8 mouse cellular contexts compared by ENCODE assay signal in the genomic region with DNA sequence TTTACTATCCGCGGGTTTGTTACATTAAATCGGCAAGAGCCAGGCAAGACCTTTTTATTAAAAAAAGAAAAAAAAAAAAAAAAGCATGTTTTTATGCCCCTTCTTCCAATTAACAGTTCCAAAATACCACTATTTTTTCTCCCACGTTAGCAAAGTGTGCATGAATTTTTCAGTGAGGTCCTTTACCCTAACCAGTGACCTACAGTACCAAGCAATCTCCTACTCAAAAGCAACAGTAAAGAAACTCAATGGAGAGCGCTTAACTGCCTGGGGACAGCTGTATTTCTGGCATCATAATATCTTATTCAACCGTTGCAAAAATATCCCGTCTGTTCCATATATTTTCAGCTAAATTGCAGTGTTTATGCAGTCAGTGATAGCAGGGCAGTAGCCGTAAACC. TPM values are rescaled to one million over a fixed set of nuclear protein-coding genes. Genes with fewer than 3 reads are reported as not detected.
A peak's percentile ranks its signal among the peaks of the same experiment; 100 is the strongest.
DNase-seq lines count a peak whose midpoint lies in the region; ATAC-seq and TF ChIP-seq lines count a peak whose summit lies in the region.

No protein-coding gene starts in this region.

- no peaks in the 10 kb centered on the region; the same call in 1 of the 2 replicates for H3K36me3 ChIP-seq in lung, embryonic 16.5 days (ENCODE audit: control insufficient read depth, insufficient read depth, low read length)
- peaks cover 10% of the 10 kb centered on the region; the same call in 1 of the 2 replicates for H3K36me3 ChIP-seq in embryonic facial prominence, embryonic 12.5 days
- no peaks in the 10 kb centered on the region for H3K36me3 ChIP-seq in intestine, postnatal 0 days (ENCODE audit: control insufficient read depth, insufficient read depth)
- no peaks in the 10 kb centered on the region for H3K36me3 ChIP-seq in neural tube, embryonic 15.5 days

- DNase-seq in lung, postnatal 4 days = no peak
- no peak for DNase-seq in gastrocnemius, adult 18-20 months (ENCODE audit: low spot score)
- DNase-seq in layer of hippocampus, adult 8-10 months (ENCODE audit: low spot score in 2 of 2) = no peak
- no peak for DNase-seq in layer of hippocampus, adult 18-20 months (ENCODE audit: low spot score in 2 of 2)

- peak overlapping the region; percentile 88 for H3K9ac ChIP-seq in lung, embryonic 16.5 days (ENCODE audit: low read length)
- H3K9ac ChIP-seq in embryonic facial prominence, embryonic 12.5 days = peak overlapping the region; percentile 90
- H3K9ac ChIP-seq in intestine, postnatal 0 days (ENCODE audit: low read depth, low read length) = peak overlapping the region; percentile 92
- peak overlapping the region; percentile 83 for H3K9ac ChIP-seq in neural tube, embryonic 15.5 days (replicated peaks)

- peak overlapping the region; percentile 63 for H3K4me2 ChIP-seq in lung, embryonic 16.5 days (ENCODE audit: low read depth, low read length)
- H3K4me2 ChIP-seq in embryonic facial prominence, embryonic 12.5 days (replicated peaks) = peak overlapping the region; percentile 89
- H3K4me2 ChIP-seq in intestine, postnatal 0 days (replicated peaks; ENCODE audit: low read depth) = peak overlapping the region; percentile 88
- peak overlapping the region; percentile 93 for H3K4me2 ChIP-seq in neural tube, embryonic 15.5 days

- ATAC-seq in lung, embryonic 16.5 days (ENCODE audit: low read depth) = no peak
- no peak for ATAC-seq in embryonic facial prominence, embryonic 12.5 days (ENCODE audit: insufficient number of reproducible peaks, insufficient read depth, low FRiP score, low TSS enrichment)
- ATAC-seq in intestine, postnatal 0 days = no peak
- ATAC-seq in neural tube, embryonic 15.5 days (ENCODE audit: low FRiP score) = no peak

- H3K4me1 ChIP-seq in lung, embryonic 16.5 days (replicated peaks; ENCODE audit: control insufficient read depth, insufficient read depth, low read length) = peaks cover 24% of the 10 kb centered on the region
- peaks cover 27% of the 10 kb centered on the region for H3K4me1 ChIP-seq in embryonic facial prominence, embryonic 12.5 days
- H3K4me1 ChIP-seq in intestine, postnatal 0 days (replicated peaks; ENCODE audit: control insufficient read depth, insufficient read depth, low read length) = peaks cover 11% of the 10 kb centered on the region; the same call in 1 of the 2 replicates
- H3K4me1 ChIP-seq in neural tube, embryonic 15.5 days = peaks cover 31% of the 10 kb centered on the region

- no peak for TF ChIP-seq CTCF in intestine, postnatal 0 days (IDR thresholded peaks at IDR 0.05; ENCODE audit: low read depth)

- 12% methylated on average over 8 of the region's 8 CpGs for WGBS in lung, embryonic 16.5 days
- WGBS in embryonic facial prominence, embryonic 12.5 days = 16% methylated on average over 8 of the region's 8 CpGs
- WGBS in intestine, postnatal 0 days = 12% methylated on average over 8 of the region's 8 CpGs
- 12% methylated on average over 8 of the region's 8 CpGs for WGBS in neural tube, embryonic 15.5 days

- no peaks in the 10 kb centered on the region for H3K9me3 ChIP-seq in lung, embryonic 16.5 days (ENCODE audit: control insufficient read depth, low read length)
- H3K9me3 ChIP-seq in embryonic facial prominence, embryonic 12.5 days = no peaks in the 10 kb centered on the region
- no peaks in the 10 kb centered on the region for H3K9me3 ChIP-seq in intestine, postnatal 0 days (ENCODE audit: control insufficient read depth)
- no peaks in the 10 kb centered on the region for H3K9me3 ChIP-seq in neural tube, embryonic 15.5 days (replicated peaks)

- no peak overlapping the region; the same call in 1 of the 2 replicates for H3K27ac ChIP-seq in lung, embryonic 16.5 days (ENCODE audit: low read length)
- peak overlapping the region; percentile 88; the same call in 1 of the 2 replicates for H3K27ac ChIP-seq in embryonic facial prominence, embryonic 12.5 days
- H3K27ac ChIP-seq in intestine, postnatal 0 days (ENCODE audit: low read depth, low read length) = peak overlapping the region; percentile 91
- peak overlapping the region; percentile 86 for H3K27ac ChIP-seq in neural tube, embryonic 15.5 days (replicated peaks)

- no peaks in the 10 kb centered on the region for H3K27me3 ChIP-seq in lung, embryonic 16.5 days (ENCODE audit: control insufficient read depth, insufficient read depth, low read depth, low read length)
- no peaks in the 10 kb centered on the region for H3K27me3 ChIP-seq in embryonic facial prominence, embryonic 12.5 days
- H3K27me3 ChIP-seq in intestine, postnatal 0 days (replicated peaks; ENCODE audit: control insufficient read depth, insufficient read depth, low read length) = no peaks in the 10 kb centered on the region
- H3K27me3 ChIP-seq in neural tube, embryonic 15.5 days (replicated peaks) = no peaks in the 10 kb centered on the region

- H3K4me3 ChIP-seq in lung, embryonic 16.5 days (ENCODE audit: low read length) = peak overlapping the region; percentile 75
- peak overlapping the region; percentile 84 for H3K4me3 ChIP-seq in embryonic facial prominence, embryonic 12.5 days
- peak overlapping the region; percentile 83 for H3K4me3 ChIP-seq in intestine, postnatal 0 days (ENCODE audit: low read depth, low read length)
- peak overlapping the region; percentile 89 for H3K4me3 ChIP-seq in neural tube, embryonic 15.5 days (replicated peaks)

RNA-seq across cellular contexts. Expression of gene Map2k5, which starts 0.5 kb away (rescaled TPM):
- 27.3 and 28.3 TPM in 2 replicates for polyA plus RNA-seq in lung, embryonic 16.5 days (2015; fragmentation: Nextera tagmentation; extraction: Ambion mirVana)
- polyA plus RNA-seq in embryonic facial prominence, embryonic 12.5 days (2016; fragmentation: Nextera tagmentation; extraction: Ambion mirVana) = 43.7 and 43.9 TPM in 2 replicates
- polyA plus RNA-seq in intestine, postnatal 0 days (2015; fragmentation: Nextera tagmentation; extraction: Ambion mirVana) = 13.8 and 15.7 TPM in 2 replicates
- 33.3 and 34.3 TPM in 2 replicates for polyA plus RNA-seq in neural tube, embryonic 15.5 days (2015; fragmentation: Nextera tagmentation; extraction: Ambion mirVana)
- total RNA-seq in gastrocnemius, adult 18-20 months (2021) = 10 to 100 TPM; 14.1 to 15.5 TPM
- total RNA-seq in layer of hippocampus, adult 8-10 months (2022) = 10 to 100 TPM; 32.2 to 34.9 (median 34.5) TPM
- 10 to 100 TPM; 29.9 to 32.7 TPM for total RNA-seq in layer of hippocampus, adult 18-20 months (2021)

RNA-seq across cellular contexts. Expression of gene 2300009A05Rik, which starts 20.9 kb away (rescaled TPM):
- 34.1 and 38.5 TPM in 2 replicates for polyA plus RNA-seq in lung, embryonic 16.5 days (2015; fragmentation: Nextera tagmentation; extraction: Ambion mirVana)
- 36.8 and 38.8 TPM in 2 replicates for polyA plus RNA-seq in embryonic facial prominence, embryonic 12.5 days (2016; fragmentation: Nextera tagmentation; extraction: Ambion mirVana)
- polyA plus RNA-seq in intestine, postnatal 0 days (2015; fragmentation: Nextera tagmentation; extraction: Ambion mirVana) = 81.9 and 85.3 TPM in 2 replicates
- 75.0 and 84.6 TPM in 2 replicates for polyA plus RNA-seq in neural tube, embryonic 15.5 days (2015; fragmentation: Nextera tagmentation; extraction: Ambion mirVana)
- total RNA-seq in gastrocnemius, adult 18-20 months (2021) = 10 to 100 TPM; 23.1 to 24.2 TPM
- total RNA-seq in layer of hippocampus, adult 8-10 months (2022) = 10 to 100 TPM; 16.6 to 25.9 (median 24.4) TPM
- 10 to 100 TPM; 24.6 to 30.0 TPM for total RNA-seq in layer of hippocampus, adult 18-20 months (2021)
